Mouse (Mus musculus) heart, postnatal 14 days (tissue): ENCODE data around the gene B4galnt2. TPM values are rescaled to one million over a fixed set of nuclear protein-coding genes. Genes with fewer than 3 reads are reported as not detected.

ENCODE experiments used
- DNase-seq, 2 experiments: peaks; one replicate each; pipeline ENCODE4 v3.0.0; 2021 to 2022
- intact Hi-C: fragments of 180-260 bp; cut with DNase I; formaldehyde crosslinking; loops from one replicate; pipeline ENCODE4 v1.15.1; 2025
- total RNA-seq, 2 experiments: library from RNA; stranded (reverse); gene quantifications; 2 replicates each; pipeline ENCODE4 v1.2.3; 2021

B4galnt2 gene
- total RNA-seq, 2 experiments from 2014 or later = not detected

DNA sequence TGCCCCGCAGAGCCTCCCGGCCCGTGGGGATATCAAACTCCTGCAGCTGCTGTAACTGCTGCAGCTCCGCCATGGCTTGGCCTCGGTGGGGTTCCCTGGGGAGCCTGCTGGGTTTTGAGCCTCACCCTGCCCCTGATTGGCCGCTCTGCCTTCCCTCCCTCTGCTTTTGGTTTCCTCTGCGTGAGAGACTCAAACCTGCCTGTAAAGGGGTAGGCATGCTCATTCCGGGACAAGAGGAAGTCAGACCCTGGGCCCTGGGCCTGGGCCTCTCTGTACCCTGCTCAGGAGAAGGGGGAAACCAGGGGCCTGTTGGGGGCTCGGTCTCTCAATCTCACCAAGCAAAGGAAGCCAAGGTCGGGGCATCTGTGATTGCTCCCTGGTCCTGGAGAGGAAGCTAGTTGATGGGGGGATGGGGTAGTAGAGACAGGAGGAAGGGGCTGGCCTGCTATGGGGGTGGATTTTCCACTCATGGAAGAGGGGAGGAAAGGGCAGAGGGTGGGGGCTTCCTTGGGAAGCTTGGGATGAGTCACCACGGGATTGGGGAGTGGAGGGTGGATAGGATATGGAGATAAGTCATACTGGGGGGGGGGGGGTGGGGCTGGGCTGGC is 72.5 kb downstream of the B4galnt2 start, which contains the start of gene Abi3:
Gene Abi3, minus strand, starts transcription at position 403 of the 608 bp plus-strand sequence.
- intact Hi-C loops = no loop called here
- DNase-seq = peak; percentile 60 to 69

DNA sequence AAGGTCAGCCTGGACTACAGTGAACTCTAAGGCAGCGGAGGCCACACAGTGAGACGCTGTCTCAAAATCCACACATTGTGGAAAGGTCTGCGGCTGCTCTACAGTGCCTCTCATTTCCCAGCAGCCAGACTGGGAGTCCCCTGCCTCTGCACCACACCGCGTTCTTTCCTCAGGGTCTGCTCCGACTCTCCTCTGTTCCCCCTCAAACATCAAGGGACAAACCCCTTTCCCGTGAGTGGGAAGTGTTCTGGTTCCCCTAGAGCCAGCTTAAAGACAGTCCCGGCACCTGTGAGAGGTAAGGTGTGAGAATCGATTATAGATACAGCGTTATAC is 73.2 kb downstream of the B4galnt2 start:
- no peak for DNase-seq
- intact Hi-C loops = no loop called here

DNA sequence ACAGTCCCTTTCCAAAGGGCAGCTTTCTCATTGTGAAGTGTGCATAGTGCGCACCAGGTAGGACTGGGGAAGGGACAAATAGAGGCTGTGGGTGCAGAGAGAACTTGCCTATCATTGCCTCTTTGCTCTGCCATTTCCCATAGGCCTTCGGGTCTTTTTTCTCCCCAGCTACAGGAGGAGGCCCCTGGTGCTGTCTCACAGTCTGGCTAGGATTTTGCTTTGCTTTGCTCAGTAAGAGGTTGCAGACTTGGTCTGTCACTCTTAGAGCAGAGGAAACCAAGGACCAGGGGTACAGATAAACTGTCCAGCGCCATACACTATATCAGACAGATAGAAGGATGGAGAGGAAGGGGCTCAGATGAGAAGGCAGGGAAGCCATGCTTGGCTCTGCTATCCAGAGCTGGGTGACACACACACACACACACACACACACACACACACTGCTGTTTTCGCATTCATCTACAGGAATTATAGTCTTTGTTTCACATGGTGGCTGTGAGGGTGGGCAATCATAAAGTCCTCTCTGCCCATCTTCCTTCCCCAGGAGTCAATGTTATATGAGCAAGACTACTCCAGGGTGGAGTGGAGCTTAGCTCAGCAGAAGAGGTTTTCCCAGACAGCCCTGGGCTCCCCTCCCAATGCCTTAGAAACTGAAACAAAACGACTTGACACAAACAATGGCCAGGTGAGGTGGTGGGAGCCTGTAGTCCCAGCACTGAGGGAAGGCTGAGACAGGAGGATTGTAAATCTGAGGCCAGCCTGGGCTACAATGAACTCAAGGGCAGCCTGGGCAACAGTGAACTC is 73.8 kb downstream of the B4galnt2 start:
- no peak for DNase-seq
- intact Hi-C loops = no loop called here

DNA sequence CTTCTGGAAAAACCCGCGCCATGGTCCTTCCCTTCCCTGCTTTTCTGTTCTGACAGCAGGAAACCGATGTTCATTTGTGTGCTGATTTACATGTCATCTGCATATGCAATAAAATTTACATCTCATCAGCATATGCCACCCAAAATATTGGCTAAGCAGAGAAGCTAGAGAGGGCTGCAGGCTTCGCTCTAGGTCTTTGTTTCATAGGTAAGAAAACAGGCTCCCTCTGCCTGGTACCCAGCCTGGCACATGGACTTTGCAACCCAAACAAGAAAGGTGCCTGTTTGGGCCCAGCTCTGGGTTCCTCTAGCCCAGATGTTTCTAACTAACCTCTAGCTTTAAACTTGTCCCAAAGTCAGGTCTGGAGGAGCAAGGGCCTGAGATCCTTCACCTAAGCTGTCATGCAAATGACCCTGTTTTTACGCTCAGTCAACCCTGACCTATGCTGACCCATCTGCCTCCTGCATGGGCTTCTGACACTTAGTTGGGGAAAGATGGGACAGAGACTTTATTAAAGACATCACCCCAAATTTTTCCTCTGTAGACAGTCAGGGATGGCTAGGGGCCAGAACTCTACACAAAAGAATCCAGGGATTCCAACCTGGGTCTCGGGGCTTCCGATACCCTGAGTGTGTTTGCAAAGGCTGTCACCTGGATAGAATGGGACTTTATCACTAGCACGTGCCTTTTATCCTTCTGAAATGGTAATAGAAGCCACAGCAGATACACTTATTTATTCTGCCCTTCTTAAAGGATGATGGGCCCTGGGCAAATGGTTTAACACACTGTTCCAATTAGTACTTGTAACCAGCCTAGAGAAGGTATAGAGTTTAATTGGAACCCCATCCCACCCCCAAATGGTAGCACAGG is 75.5 kb downstream of the B4galnt2 start:
- intact Hi-C loops = no loop called here
- DNase-seq = no peak

DNA sequence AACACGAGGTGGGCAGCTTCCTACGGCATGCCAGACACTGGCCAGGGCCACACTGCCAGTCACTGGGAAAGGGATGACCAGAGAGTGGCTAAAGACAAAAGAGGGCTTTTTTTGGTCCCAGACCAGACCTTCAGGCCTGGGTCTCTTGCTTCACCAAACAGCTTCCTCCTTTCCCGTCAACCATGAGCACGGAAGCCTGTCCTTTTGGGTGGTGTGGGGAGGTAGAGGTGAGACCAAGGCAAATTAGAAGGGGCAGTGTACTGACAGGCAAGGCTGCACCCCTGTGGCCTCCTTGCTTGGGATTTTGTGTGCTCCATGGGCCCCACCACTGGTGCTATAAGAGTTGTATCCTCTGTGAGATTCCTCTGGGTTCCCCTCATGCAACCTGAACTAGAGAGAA is 76.1 kb downstream of the B4galnt2 start:
- intact Hi-C loops = no loop called here
- no peak for DNase-seq

DNA sequence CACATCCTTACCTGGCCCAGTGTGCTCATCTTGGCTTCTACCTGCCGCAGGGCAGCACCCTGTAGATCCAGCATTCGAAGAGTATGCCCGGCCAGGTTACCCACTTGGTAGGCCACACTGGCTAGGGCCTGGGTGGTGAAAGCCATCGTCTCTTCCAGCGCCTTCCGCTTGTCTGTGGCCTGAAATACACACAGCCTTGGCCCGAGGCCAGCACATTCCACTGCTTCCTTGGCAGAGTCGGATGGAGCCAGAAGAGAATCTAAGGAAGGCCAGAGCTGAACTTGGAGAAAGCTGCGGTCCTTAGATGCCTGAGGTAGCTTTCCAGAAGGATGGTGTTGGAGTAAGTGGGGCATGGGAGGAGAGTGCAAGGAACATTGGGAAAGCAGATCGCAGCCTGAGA is 77.6 kb downstream of the B4galnt2 start, which contains the start of gene Gngt2:
Gene Gngt2, plus strand, starts transcription at position 158 of the 400 bp plus-strand sequence.
- peak; percentile 85 to 87 for DNase-seq
- intact Hi-C loops = no loop called here

DNA sequence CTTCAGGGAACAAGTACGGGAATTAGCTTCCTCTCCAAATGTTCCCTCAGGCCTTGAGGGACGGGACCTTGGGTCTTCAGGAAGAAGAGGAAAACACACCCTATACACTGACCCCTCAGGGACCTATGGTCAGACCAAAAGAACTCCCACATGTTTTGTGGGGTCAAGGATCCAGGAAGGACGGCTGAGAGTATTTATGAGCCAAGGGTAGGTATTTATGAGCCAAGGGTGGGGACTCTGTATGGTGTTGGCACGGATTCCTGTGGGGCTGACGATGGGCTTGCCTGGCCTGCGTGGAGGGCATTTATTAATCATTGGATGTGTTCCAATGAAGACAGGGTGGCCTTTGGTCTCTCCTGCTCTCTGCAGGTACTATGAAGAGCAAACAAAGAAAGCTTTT is 78.3 kb downstream of the B4galnt2 start:
- intact Hi-C loops = no loop called here

DNA sequence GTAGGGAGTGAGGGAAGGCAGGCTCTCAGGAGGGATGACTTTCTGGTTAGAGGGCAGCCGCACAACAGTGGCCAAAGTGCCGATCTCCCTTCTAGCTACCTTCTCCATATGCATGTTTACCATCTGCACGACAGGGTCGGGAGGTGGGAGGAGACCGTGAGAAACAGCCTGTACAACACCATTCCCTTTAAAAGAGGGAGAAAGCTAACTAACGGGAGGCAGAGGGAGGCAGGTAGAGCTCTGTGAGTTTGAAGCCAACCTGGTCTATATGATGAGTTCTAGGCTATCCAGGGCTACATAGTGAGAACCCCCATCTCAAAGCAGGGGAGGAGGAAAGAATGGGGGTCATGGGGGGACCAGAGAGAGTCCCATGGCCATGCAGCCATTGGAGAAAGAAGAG is 78.9 kb downstream of the B4galnt2 start:
- DNase-seq = no peak
- intact Hi-C loops = no loop called here

More for the DNA sequence above, 78.3 kb downstream of the B4galnt2 start:
- peak in 1 of 2 experiments; percentile 20 for DNase-seq

DNA sequence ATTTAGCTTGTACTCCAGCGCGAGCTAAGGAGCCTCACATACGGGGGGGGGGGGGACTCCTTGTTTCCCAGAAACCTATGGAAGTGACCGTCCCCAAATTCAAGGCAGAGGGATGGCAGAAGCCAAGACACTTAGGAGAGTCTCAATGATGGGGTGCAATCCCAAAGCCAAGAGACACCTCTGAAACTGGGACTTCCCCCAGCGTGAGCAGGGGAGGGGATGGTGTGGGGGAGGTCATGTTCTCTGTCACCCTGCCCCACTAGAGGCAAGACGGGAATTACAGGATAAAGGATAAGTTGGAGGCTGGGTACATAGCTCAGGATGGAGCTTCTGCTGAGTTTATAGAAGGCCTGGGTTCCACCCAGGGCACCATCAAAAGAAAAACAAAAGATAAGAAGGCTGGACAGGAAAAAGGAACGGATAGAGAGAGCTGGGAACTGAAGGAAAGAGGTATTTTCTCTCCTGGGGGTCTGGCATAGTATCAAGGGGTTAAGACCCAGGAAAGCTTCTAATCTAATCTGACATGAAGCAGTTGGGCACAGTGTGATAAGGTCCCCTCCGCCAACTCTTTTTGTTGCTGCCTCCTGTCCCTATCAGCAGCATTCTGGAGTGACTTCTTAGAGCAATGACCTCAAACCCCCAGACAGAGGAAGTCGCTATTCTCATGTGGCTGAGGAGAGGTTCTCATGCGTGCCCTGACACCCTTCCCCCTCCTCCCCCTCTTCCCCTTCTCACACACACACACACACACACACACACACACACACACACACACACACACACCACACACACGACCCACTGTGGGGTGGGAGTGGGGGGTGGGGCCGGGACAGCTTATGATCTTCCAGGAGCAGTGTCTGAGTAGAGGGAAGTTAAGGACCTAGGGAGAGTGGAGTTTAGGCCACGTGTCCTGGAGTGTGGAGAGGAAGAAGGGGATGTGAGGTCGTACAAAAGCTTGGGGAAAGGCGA is 79.7 kb downstream of the B4galnt2 start:
- DNase-seq = peak in 1 of 2 experiments; percentile 11
- intact Hi-C loops = no loop called here

DNA sequence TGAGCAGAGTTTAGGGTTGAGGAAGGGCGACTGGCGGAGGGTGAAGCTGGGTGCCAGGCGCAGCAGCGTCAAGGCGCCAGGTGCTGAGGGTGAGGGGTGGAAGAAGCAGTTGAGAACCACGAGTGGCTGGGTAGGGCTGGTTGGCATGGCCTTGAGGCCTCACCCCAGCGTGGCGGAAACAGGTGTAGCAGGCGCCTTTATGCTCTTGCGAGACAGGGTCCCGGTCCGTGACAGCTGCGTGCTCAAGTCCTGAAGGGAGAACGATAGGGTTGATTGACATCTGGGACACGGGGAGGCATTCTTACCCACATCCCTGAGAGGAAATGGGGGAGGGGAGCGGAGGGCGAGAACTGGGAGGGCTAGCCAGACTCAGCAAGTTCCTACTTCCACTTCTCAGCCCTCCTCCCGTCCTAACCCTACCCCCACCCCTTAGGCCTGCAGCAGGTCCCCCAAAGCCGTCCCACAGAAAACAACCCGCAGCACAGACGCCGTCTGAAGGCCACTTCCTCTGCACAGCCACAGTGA is 80.5 kb downstream of the B4galnt2 start:
- intact Hi-C loops = no loop called here
- DNase-seq = peak in 1 of 2 experiments; percentile 49

DNA sequence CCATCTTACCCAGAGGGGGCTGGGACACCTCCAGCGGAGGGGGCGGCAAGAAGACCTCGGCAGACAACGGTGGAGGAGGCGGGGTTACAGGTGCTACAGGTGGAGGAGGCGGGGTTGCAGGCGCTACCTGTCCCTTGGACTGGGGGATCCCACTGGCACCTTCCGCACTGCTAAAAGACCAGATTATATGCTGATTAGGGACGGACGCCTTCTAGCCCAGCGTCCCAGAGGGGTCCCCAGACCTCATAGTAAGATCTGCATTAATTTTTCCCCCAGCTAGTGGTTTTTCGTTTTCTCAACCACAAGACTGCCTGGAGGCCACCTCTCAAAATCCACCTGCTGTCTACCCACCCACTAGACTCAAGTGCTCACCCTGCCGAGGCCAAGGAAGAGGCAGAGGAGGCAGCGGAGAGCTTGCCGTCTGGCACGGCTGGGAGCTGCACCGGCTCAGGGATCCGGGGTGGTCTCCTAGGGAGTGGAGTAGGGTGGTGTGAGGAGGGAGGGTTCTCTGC is 81.0 kb downstream of the B4galnt2 start:
- no peak for DNase-seq
- intact Hi-C loops = no loop called here

DNA sequence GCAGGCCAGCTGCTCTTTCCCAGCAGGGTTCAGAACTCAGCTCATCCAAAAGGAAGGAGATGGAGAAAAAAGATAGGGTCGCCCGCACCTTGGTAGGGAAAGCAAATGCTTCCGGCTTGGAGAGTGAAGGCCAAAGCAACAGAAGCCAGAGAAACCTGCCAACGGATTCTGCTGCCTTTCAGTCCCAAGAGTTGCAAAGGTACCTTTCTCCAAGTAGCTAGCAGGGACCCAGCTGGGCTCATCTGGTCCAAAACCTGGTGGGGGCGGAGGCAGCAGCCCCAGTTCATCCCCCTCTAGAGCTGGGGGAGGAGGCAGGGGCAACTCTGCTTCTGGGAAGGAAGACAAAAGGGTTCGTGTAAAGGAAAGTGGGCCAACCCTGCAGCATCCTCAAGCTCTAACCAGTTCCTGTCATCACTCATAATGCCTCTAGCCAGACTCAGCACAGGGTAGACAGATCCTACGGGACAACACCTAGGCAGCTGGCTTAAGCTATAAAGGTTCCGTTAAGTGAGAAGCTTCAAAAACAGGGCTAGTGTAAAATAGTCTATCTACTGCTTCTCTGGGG is 81.6 kb downstream of the B4galnt2 start:
- no peak for DNase-seq
- intact Hi-C loops = no loop called here

DNA sequence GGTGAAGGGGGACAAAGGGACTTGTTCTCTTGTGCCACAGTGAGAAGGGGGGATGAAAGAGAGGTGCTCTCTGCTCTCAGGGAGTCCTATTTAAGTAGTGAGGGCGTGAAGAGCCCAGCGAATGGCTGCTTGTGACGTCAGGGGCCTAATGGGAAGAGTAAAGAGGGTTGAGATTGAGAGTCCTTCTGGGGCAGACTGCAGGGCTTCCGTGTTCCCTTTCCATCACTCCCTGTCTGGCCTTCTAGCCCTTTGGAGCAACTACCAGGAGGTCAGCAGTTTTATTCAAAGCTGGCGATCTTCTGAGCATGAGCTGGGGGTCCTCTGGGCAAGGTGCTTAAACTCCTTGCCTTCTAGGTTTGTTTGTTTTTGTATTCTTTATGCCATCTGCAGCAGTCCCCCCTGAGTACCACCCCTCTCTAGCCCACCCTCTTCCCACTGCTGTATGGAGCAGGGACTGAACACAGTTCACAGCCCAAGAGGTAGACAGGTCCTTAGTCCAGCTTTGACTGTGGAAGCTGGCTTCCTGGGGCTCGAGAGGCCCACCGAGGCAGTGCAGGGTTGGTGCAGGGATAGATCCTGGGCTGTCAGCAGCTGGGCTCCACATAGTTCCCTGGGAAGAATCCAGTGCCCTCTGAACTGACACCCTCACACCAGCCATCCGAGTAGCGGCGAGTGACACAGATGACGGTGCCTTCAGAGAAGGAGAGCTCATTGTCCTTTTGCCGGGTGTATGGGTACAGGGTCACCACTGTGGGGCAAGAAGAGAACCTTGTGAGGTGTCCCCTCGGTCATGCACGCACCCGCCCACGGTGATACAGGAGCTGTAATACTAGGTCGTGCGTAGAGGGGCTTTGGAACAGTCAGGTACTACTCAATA is 82.3 kb downstream of the B4galnt2 start:
- DNase-seq = no peak
- intact Hi-C loops = no loop called here

DNA sequence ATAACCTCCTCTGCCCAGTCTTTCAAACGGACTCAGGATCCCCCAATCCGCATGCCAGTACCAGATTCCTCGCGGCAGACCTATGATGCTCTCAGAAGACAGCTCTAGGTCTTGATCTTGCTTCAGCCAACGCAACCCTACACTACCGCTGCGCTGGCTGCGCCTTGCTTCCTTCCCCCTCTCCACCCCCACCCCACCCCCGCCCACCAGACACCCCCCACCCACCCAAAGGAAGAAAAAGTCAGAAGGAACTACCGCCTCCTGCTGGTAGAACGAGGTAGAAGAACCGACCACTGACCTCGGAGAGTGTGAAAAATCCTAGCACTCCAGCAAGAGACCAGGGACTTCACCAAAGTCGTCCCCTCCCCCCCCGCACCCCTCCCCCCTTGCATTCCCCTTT is 83.0 kb downstream of the B4galnt2 start:
- no peak for DNase-seq
- intact Hi-C loops = no loop called here

DNA sequence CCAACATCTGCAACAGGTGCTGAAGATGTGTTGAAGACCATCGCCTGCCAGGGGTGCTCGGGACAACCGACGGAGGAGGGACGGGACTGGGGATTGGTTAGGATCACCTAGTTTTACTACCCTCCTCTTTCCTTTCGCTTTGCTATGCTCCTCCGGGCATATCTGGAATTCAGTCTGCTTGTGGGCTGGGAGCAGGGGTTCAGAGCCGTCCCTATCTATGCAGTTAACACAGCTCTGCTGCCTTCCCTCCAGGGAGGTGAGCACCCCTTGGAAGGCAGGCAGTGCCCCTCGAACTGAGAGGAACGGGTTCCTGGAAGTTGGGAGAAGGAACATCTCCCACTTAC is 83.4 kb downstream of the B4galnt2 start:
- intact Hi-C loops = no loop called here
- no peak for DNase-seq

DNA sequence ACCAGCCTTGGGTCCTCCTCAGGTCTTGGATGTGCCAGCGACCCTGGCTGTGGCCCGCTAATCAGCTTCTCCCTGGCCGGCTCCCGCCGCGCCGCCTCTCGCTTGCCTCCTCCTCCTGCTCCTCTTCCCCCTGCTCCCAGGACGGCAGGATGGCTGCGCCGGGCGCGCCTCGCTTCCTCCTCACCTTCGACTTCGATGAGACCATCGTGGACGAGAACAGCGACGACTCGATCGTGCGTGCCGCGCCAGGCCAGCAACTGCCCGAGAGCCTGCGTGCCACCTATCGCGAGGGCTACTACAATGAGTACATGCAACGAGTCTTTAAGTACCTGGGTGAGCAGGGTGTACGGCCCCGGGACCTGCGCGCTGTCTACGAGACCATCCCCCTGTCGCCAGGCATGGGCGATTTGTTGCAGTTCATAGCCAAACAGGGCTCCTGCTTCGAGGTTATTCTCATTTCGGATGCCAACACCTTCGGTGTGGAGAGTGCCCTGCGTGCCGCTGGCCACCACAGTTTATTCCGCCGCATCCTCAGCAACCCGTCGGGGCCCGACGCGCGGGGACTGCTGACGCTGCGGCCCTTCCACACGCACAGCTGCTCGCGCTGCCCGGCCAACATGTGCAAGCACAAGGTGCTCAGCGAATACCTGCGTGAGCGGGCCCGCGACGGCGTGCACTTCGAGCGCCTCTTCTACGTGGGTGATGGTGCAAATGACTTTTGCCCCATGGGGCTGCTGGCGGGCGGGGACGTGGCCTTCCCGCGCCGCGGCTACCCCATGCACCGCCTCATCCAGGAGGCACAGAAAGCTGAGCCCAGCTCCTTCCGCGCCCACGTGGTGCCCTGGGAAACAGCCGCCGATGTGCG is 84.0 kb downstream of the B4galnt2 start:
- intact Hi-C loops = no loop called here
- peak; percentile 28 to 36 for DNase-seq

DNA sequence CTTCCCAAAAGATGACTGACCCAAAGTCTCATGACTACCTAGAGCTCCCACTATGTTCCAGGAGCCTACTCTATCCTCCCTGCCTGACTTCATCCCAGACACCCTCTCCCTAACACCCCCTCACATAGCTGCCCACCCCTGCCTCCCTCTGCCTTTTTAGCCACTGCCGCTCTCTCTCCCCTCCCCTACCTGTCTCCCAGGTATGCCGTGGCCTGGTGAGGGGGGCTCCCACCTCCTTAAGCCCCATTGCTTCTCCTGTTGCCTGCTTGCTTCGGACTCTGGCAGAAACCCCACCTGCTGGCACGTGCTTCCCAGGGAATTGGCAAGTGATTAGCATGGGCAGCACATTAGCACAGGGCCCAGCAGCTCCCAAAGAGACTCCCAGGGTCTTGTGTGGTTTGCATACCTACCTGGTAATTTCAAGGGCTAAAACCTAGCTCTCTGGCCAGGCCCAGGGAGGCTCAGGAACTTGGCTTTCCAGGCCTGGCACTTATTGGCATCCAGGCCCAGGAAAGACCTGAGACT is 85.1 kb downstream of the B4galnt2 start:
- intact Hi-C loops = loop anchor here (1.0 kb wide), 1 partner anchor 24 kb away; no protein-coding TSS in a partner anchor
- no peak for DNase-seq
